Mouse (Mus musculus) kidney, adult 2 months (tissue): Measurements from ENCODE around the gene Hoxb4. TPM values are rescaled to one million over a fixed set of nuclear protein-coding genes. Genes with fewer than 3 reads are reported as not detected.

Experiments used
- DNase-seq: peaks from one replicate; pipeline ENCODE4 v3.0.0; 2021
- H3K27ac ChIP-seq: fragments of 200-500 bp; 2 replicates; pipeline ENCODE4 v1.5.1; 2012; ENCODE audit warnings: low read depth, low read length, control low read depth, inconsistent platforms; ENCODE audit not compliant: insufficient read depth
- H3K27me3 ChIP-seq: fragments of 200-500 bp; replicated peaks from 2 replicates; pipeline ENCODE4 v1.6.1; 2012; ENCODE audit warnings: mild to moderate bottlenecking, moderate library complexity, low read length, inconsistent platforms; ENCODE audit not compliant: control insufficient read depth, insufficient read depth
- H3K36me3 ChIP-seq: fragments of 200-500 bp; 2 replicates; pipeline ENCODE4 v1.6.1; 2012; ENCODE audit warnings: mild to moderate bottlenecking, moderate library complexity, low read length, inconsistent platforms; ENCODE audit not compliant: control insufficient read depth, insufficient read depth
- H3K4me1 ChIP-seq: fragments of 200-500 bp; 2 replicates; pipeline ENCODE4 v1.6.1; 2011; ENCODE audit warnings: low read length; ENCODE audit not compliant: control insufficient read depth, insufficient read depth
- H3K4me3 ChIP-seq: fragments of 200-500 bp; 2 replicates; pipeline ENCODE4 v1.5.1; 2011; ENCODE audit warnings: mild to moderate bottlenecking, low read depth, low read length, control low read depth; ENCODE audit not compliant: insufficient read depth
- CTCF ChIP-seq: fragments of 200-500 bp; conservative IDR thresholded peaks from 2 replicates; pipeline ENCODE4 v1.5.1; 2011; ENCODE audit warnings: low read depth, mild to moderate bottlenecking, control low read depth, low read length, moderate library complexity, mixed read lengths; ENCODE audit not compliant: insufficient read depth, insufficient read length
- POLR2A ChIP-seq: fragments of 200-500 bp; IDR thresholded peaks from one replicate; pipeline ENCODE4 v1.6.1; 2011; ENCODE audit warnings: low read depth, low read length, control low read depth
- WGBS: fragments of 180-500 bp; shearing (Covaris S2); methylation state at CpG from one replicate; pipeline ENCODE4 v1.1.7; 2018; 5-methylcytosine and 5-hydroxymethylcytosine counted together
- polyA plus RNA-seq: library from polyadenylated mRNA; depleted of rRNA; stranded (reverse); fragments of >200 nt; gene quantifications from 2 replicates; pipeline ENCODE4 v1.2.3, GENCODE M21; 2012

Hoxb4 gene
- polyA plus RNA-seq, 1 experiment, result 12.6 TPM

DNA sequence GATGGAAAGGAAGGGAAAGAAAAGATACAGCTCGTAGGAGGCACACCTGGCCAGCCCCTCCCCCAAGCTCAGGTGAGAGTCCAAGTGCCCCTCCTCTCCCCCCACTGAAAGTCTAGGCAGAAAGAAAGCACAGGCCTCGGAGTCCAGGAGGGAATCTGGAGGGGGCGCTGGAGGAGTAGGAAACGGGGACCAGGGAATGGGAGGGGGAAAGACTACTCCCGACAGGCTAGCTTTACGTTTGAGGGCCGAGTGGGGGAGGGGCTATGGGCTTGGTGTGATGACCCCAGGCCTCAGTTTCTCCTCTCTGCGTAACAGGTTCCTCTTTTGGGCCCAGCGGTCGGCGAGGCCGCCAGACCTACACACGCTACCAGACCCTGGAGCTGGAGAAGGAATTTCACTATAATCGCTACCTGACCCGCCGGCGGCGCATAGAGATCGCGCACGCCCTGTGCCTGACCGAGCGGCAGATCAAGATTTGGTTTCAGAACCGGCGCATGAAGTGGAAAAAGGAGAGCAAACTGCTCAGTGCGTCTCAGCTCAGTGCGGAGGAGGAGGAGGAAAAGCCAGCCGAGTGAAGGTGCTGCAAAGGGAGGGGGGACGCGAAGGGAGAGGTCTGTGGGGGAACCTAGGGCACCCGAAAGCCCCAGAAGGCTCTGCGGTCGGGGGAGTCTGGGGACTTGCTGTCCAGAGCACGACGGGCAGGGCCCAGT lies 17.6 kb upstream of the Hoxb4 start:
- H3K27ac ChIP-seq, result peak overlapping the region; percentile 92
- peaks cover 2% of the 10 kb centered on the region; the same call in 1 of the 2 replicates for H3K36me3 ChIP-seq
- 28% methylated on average over 35 of the region's 35 CpGs for WGBS
- peak overlapping the region; percentile 91 for H3K4me3 ChIP-seq
- no peaks in the 10 kb centered on the region for H3K27me3 ChIP-seq
- peaks cover 4% of the 10 kb centered on the region; the same call in 1 of the 2 replicates for H3K4me1 ChIP-seq
- TF ChIP-seq CTCF (no peak), POLR2A (no peak)
- DNase-seq, result peak; percentile 66

DNA sequence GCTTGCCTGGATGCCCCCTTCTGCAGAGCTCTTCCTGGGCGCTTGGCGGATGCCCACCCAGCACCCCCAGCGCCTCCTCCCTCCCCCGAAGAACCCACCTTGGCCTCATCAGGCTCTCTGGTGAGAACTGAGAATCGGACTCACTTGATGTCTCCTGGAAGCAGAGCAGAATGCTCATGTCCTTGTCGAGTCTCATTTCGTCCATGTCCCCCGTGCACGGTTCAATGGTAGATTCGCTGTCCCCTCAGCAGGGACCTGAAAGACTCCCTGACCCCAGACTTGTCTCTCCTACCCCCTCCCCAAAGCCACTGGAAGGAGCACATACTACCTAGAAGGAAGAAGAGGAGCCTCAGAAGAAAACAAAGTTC lies 17.0 kb upstream of the Hoxb4 start:
- peak overlapping the region; percentile 91 for H3K4me3 ChIP-seq

DNA sequence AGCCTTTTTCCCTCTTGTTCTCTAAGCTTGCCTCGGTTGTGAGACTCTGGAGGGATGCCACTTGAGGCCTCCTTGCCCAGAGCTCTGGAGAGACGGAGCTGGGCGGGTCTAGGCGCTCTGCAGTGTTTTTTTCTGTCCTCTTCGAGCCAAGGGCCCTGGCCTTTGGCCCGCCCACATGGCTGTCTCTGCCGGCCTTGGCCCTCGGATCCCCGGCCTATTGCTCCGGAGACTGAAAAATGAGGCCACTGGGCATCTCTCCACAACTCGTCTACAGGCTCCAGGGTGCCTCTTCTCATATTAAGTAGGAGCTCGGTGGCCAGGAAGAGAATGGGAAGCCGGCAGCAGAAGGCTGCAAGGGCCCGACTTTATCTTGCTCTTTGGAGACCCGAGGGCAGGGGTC lies 16.2 kb upstream of the Hoxb4 start:
- Histone ChIP-seq H3K36me3 (peaks cover 2% of the 10 kb centered on the region; the same call in 1 of the 2 replicates), H3K4me3 (peak overlapping the region; percentile 5), H3K27ac (peak overlapping the region; percentile 58), H3K4me1 (peaks cover 7% of the 10 kb centered on the region; the same call in 1 of the 2 replicates), H3K27me3 (no peaks in the 10 kb centered on the region)
- DNase-seq, result peak; percentile 95
- TF ChIP-seq POLR2A (peak; percentile 2), CTCF (no peak)
- 11% methylated on average over 15 of the region's 15 CpGs for WGBS

More for the DNA sequence above, 17.0 kb upstream of the Hoxb4 start:
- TF ChIP-seq CTCF (no peak), POLR2A (no peak)
- peaks cover 2% of the 10 kb centered on the region; the same call in 1 of the 2 replicates for H3K36me3 ChIP-seq
- WGBS, result 40% methylated on average over 10 of the region's 10 CpGs
- H3K27ac ChIP-seq, result peak overlapping the region; percentile 92; the same call in 1 of the 2 replicates
- H3K27me3 ChIP-seq, result no peaks in the 10 kb centered on the region
- H3K4me1 ChIP-seq, result 0 out of 2 replicates have a peak, but pooled peaks cover 1% of the 10 kb centered on the region
- DNase-seq, result no peak

DNA sequence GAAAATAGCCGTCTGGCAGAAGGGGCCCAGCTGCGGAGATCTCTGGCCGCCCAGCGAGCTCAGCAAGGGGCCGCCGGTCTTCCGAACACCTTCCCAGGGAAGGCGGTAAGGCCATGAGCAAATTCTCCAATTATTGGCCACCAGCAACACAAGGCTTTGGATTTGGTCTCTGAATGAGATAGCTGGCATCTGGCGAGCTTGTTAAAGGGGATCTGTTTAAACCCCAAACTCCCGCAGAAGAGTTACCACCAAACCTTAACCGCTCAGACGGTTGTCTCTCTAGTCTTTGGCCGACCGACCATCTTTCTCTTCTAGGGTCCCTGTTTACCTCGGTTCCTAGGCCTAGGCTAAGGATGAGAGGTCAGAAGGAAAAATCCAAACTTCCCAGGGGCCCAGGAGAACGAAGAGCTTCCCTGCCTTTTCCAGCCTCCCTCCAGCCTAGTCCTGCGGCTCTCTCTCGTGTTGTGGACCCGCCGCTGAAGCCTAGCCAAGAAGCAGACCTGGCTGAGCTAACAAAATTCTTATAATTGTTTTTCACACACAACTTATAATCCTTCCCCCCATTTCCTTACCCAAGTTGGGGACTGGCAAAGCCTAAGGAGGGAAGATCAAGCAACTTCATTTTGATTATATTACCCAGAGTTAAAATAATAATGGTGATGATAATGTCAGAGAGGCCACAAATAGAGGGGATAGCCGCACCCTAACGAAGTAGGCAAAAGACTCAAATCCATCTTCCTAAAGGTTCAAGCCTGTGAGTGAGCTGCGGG lies 15.5 kb upstream of the Hoxb4 start:
- peak overlapping the region; percentile 24; the same call in 1 of the 2 replicates for H3K4me3 ChIP-seq
- no peak for DNase-seq
- peaks cover 2% of the 10 kb centered on the region; the same call in 1 of the 2 replicates for H3K36me3 ChIP-seq
- H3K27me3 ChIP-seq, result no peaks in the 10 kb centered on the region
- peak overlapping the region; percentile 58 for H3K27ac ChIP-seq
- WGBS, result 28% methylated on average over 23 of the region's 23 CpGs
- H3K4me1 ChIP-seq, result peaks cover 7% of the 10 kb centered on the region; the same call in 1 of the 2 replicates
- TF ChIP-seq POLR2A (no peak), CTCF (no peak)

DNA sequence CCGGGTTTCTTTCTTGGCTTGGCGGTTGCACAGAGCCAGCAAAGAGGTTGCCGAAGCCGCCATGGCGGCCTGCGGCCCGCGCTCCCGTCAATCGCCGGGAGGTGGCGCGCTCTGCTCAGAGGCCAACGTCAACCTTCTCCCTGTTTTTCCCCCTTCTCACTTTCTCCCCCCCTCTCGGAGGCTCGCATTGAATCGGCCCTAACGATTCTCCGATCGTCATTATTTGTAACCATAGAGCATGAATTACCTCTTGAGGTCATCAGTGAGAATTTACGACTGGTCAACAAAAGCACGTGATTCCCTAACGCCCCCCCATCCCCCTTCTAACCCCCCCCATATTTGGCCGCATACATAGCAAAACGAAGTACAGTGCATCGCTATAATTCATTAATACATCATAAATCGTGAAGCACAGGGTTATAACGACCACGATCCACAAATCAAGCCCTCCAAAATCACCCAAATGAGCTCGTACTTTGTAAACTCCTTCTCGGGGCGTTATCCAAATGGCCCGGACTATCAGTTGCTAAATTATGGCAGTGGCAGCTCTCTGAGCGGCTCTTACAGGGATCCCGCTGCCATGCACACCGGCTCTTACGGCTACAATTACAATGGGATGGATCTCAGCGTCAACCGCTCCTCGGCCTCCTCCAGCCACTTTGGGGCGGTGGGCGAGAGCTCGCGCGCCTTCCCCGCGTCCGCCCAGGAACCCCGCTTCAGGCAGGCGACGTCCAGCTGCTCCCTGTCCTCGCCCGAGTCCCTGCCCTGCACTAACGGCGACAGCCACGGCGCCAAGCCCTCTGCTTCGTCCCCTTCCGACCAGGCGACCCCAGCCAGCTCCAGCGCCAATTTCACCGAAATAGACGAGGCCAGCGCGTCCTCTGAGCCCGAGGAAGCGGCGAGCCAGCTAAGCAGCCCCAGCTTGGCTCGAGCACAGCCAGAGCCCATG lies 14.6 kb upstream of the Hoxb4 start, which contains the start of gene Hoxb5:
Gene Hoxb5, plus strand, starts transcription at position 186 of the 949 bp plus-strand sequence.
- Histone ChIP-seq H3K4me3 (peak within 1 kb of the TSS; percentile 55), H3K36me3 (peaks cover 2% of the 10 kb centered on the region; the same call in 1 of the 2 replicates), H3K4me1 (peaks cover 7% of the 10 kb centered on the region; the same call in 1 of the 2 replicates), H3K27me3 (no peaks in the 10 kb centered on the region), H3K27ac (peak within 1 kb of the TSS; percentile 92)
- DNase-seq, result peak; percentile 94
- WGBS, result 2% methylated on average over 69 of the region's 69 CpGs
- TF ChIP-seq POLR2A (no peak), CTCF (peak; percentile 79)

DNA sequence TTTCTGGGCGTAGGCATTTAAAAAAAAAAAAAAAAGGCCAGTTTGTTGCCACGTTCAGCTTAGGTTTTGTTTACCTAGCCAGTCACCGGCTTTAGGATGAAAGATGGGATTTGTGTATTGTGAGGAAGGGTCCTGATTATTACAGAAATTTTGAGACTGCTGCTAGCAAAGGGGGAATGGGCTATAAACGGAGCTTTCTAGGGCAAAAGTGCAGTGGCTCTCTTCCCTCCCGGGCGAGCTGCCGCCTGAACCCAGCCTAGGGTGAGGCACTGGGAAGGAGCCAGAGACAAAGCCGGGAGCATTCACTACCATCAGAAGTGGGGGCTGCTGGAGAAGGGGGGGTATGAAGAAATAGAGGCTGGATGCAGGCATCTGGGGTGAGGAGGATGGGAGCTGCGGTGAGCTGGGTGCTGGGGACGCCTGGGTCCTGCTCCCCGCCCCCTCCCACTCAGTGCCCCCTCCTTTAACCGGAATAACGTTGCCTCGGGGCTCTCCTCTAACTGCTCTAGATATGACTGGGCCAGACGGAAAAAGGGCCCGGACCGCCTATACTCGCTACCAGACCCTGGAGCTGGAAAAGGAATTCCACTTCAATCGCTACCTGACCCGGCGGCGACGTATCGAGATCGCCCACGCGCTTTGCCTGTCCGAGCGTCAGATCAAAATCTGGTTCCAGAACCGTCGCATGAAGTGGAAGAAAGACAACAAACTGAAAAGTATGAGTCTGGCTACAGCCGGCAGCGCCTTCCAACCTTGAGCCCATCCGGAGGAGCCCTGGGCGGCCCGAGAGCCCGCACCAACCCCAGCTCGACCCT lies 13.5 kb upstream of the Hoxb4 start:
- no peaks in the 10 kb centered on the region for H3K27me3 ChIP-seq
- peak overlapping the region; percentile 58 for H3K4me3 ChIP-seq
- H3K36me3 ChIP-seq, result peaks cover 2% of the 10 kb centered on the region; the same call in 1 of the 2 replicates
- 16% methylated on average over 38 of the region's 38 CpGs for WGBS
- no peak for DNase-seq
- TF ChIP-seq CTCF (no peak), POLR2A (no peak)
- peaks cover 7% of the 10 kb centered on the region; the same call in 1 of the 2 replicates for H3K4me1 ChIP-seq
- peak overlapping the region; percentile 92 for H3K27ac ChIP-seq
